Mouse (Mus musculus) midbrain, embryonic 12.5 days (tissue): ENCODE data around the gene Ncbp1. TPM values are rescaled to one million over a fixed set of nuclear protein-coding genes. Genes with fewer than 3 reads are reported as not detected.

Experiments used
- ATAC-seq: fragments of 200-750 bp; cut with Nextera tagmentation; 2 replicates; pipeline ENCODE4 v1.8.0; 2017; ENCODE audit warnings: low read depth, moderate TSS enrichment, moderate library complexity; ENCODE audit not compliant: low FRiP score
- H3K27ac ChIP-seq: fragments of 300-500 bp; sonication (generic); replicated peaks from 2 replicates; pipeline ENCODE4 v1.5.1; 2016; ENCODE audit warnings: mild to moderate bottlenecking
- H3K27me3 ChIP-seq: fragments of 300-500 bp; sonication (generic); 2 replicates; pipeline ENCODE4 v1.6.1; 2016; ENCODE audit warnings: mild to moderate bottlenecking
- H3K36me3 ChIP-seq: fragments of 300-500 bp; sonication (generic); 2 replicates; pipeline ENCODE4 v1.6.1; 2016
- H3K4me1 ChIP-seq: fragments of 300-500 bp; sonication (generic); 2 replicates; pipeline ENCODE4 v1.6.1; 2016
- H3K4me2 ChIP-seq: fragments of 300-500 bp; sonication (generic); replicated peaks from 2 replicates; pipeline ENCODE4 v1.6.1; 2016; ENCODE audit warnings: mild to moderate bottlenecking, moderate library complexity
- H3K4me3 ChIP-seq: fragments of 300-500 bp; sonication (generic); 2 replicates; pipeline ENCODE4 v1.5.1; 2016; ENCODE audit warnings: mild to moderate bottlenecking
- H3K9ac ChIP-seq: fragments of 300-500 bp; sonication (generic); replicated peaks from 2 replicates; pipeline ENCODE4 v1.6.1; 2016; ENCODE audit warnings: mild to moderate bottlenecking, moderate library complexity
- H3K9me3 ChIP-seq: fragments of 300-500 bp; sonication (generic); 2 replicates; pipeline ENCODE4 v1.6.1; 2016; ENCODE audit warnings: mild to moderate bottlenecking
- WGBS: fragments of 180-500 bp; shearing (Covaris S2); methylation state at CpG from one replicate; pipeline ENCODE4 v1.1.7; 2016; 5-methylcytosine and 5-hydroxymethylcytosine counted together
- polyA plus RNA-seq: library from polyadenylated mRNA; unstranded; fragments of >200 nt; fragmentation: Nextera tagmentation; extraction: Ambion mirVana; gene quantifications from 2 replicates; pipeline ENCODE4 v1.2.1, GENCODE M21; 2016

Ncbp1 gene
- polyA plus RNA-seq, 1 experiment from 2014 or later, result 111 TPM

GRCm38 (mm10) chr4:46102078-46102769 lies 36.2 kb upstream of the Ncbp1 start:
- H3K4me2 ChIP-seq, result no peak overlapping the region
- 0 out of 2 replicates have a peak, but pooled peaks cover 3% of the 10 kb centered on the region for H3K9me3 ChIP-seq
- no peak overlapping the region for H3K27ac ChIP-seq
- 93% methylated on average over 10 of the region's 10 CpGs for WGBS
- ATAC-seq, result no peak
- no peaks in the 10 kb centered on the region for H3K36me3 ChIP-seq
- 0 out of 2 replicates have a peak, but pooled peaks cover 5% of the 10 kb centered on the region for H3K4me1 ChIP-seq
- no peak overlapping the region for H3K4me3 ChIP-seq
- H3K27me3 ChIP-seq, result no peaks in the 10 kb centered on the region
- H3K9ac ChIP-seq, result no peak overlapping the region

DNA sequence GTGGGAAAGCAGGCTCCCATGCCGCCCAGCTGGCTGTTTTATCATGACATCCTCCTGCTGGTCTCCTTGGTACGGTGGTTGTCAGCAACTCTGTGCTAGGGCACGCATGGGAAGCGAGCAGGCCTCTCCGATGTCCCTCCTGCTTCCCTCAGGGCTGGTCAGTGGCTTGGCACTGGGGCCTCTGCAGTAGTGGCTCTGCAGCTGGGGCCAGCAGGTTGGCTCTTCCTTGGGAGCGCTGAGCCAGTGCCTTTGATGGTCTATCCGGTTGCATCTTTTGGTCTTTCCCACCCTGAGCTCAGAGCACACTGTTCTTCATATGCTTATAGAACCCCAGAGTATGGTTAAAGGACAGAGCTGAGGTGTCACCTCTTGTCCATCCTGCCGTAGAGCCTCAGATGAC lies 28.3 kb upstream of the Ncbp1 start:
- H3K4me1 ChIP-seq, result no peaks in the 10 kb centered on the region
- ATAC-seq, result no peak
- WGBS, result 92% methylated on average over 8 of the region's 8 CpGs
- H3K4me2 ChIP-seq, result no peak overlapping the region
- no peak overlapping the region for H3K9ac ChIP-seq
- H3K9me3 ChIP-seq, result no peaks in the 10 kb centered on the region
- H3K36me3 ChIP-seq, result peaks cover 18% of the 10 kb centered on the region
- no peak overlapping the region for H3K4me3 ChIP-seq
- no peaks in the 10 kb centered on the region for H3K27me3 ChIP-seq
- H3K27ac ChIP-seq, result no peak overlapping the region

GRCm38 (mm10) chr4:46111361-46111760 lies 27.1 kb upstream of the Ncbp1 start:
- Histone ChIP-seq H3K36me3 (peaks cover 30% of the 10 kb centered on the region), H3K4me1 (no peaks in the 10 kb centered on the region), H3K4me3 (no peak overlapping the region), H3K9ac (no peak overlapping the region), H3K4me2 (no peak overlapping the region), H3K27me3 (no peaks in the 10 kb centered on the region), H3K9me3 (no peaks in the 10 kb centered on the region), H3K27ac (no peak overlapping the region)
- no peak for ATAC-seq
- 80% methylated on average over 3 of the region's 3 CpGs for WGBS

DNA sequence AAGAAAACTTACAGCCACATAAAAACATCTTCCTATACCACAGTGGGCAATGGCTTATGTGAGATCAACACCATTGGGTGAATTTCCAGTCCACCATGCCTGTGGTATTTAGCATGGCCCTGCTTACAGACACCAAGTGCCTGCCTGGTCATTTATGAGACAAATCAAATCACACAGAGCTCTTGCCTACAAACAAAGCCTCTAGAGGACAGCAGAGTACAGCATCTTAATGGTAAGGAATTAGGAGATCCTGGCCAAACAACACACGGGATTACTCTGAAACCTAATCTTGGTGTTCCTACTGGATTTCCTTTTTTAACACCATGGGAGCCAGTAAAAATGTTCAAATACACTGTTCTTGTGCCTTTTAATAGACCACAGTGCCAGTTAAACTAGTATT lies 23.1 kb upstream of the Ncbp1 start:
- Histone ChIP-seq H3K27me3 (no peaks in the 10 kb centered on the region), H3K4me2 (no peak overlapping the region), H3K36me3 (peaks cover 70% of the 10 kb centered on the region), H3K9me3 (no peaks in the 10 kb centered on the region), H3K9ac (no peak overlapping the region), H3K4me1 (no peaks in the 10 kb centered on the region), H3K27ac (no peak overlapping the region), H3K4me3 (no peak overlapping the region)
- 80% methylated on average over 1 of the region's 1 CpGs for WGBS
- ATAC-seq, result no peak

GRCm38 (mm10) chr4:46116544-46117175 lies 21.8 kb upstream of the Ncbp1 start:
- no peak for ATAC-seq
- Histone ChIP-seq H3K4me2 (no peak overlapping the region), H3K36me3 (peaks cover 82% of the 10 kb centered on the region), H3K9me3 (no peaks in the 10 kb centered on the region), H3K27me3 (no peaks in the 10 kb centered on the region), H3K4me1 (no peaks in the 10 kb centered on the region), H3K9ac (no peak overlapping the region), H3K4me3 (no peak overlapping the region), H3K27ac (no peak overlapping the region)
- 86% methylated on average over 10 of the region's 10 CpGs for WGBS

- H3K4me1 ChIP-seq, result no peaks in the 10 kb centered on the region
- H3K4me3 ChIP-seq, result no peak overlapping the region
- H3K36me3 ChIP-seq, result peaks cover 90% of the 10 kb centered on the region
- no peaks in the 10 kb centered on the region for H3K9me3 ChIP-seq
- WGBS, result 95% methylated on average over 4 of the region's 4 CpGs
- no peak overlapping the region for H3K27ac ChIP-seq
- no peak overlapping the region for H3K4me2 ChIP-seq
- no peak overlapping the region for H3K9ac ChIP-seq
- no peaks in the 10 kb centered on the region for H3K27me3 ChIP-seq
- no peak for ATAC-seq
These were observed 20.9 kb upstream of the Ncbp1 start for GRCm38 (mm10) chr4:46117536-46117935.

DNA sequence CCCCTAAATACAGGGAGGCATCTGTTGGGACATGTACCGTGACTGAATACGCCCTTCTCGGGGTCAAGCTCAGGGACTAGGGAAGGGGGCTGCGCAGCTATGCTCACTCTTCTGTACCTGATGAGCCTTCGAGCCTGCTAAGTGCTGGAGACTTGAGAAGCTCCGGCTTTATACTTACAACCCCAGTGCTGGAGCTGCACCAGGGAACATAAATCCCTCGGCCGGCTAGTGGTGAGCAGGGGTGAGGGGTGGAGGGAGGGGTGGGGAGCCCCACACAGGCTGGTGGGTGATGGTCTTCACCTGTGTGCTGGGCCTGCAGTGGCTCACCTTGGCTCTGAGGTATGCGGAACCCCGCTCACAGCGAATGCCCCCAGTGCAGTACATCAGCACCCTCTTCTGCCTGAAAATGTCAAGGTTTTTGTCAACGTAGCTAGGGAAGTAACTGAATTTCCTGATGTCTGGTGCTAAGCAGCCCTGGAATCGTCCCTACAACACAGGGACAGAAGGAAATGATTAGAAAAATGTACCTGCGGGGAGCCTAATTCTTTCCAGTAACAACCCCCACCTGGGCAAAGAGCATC lies 18.8 kb upstream of the Ncbp1 start:
- 94% methylated on average over 14 of the region's 14 CpGs for WGBS
- H3K9ac ChIP-seq, result no peak overlapping the region
- H3K4me2 ChIP-seq, result no peak overlapping the region
- no peaks in the 10 kb centered on the region for H3K27me3 ChIP-seq
- no peak overlapping the region for H3K4me3 ChIP-seq
- peaks cover 96% of the 10 kb centered on the region for H3K36me3 ChIP-seq
- no peak for ATAC-seq
- no peaks in the 10 kb centered on the region for H3K4me1 ChIP-seq
- no peak overlapping the region for H3K27ac ChIP-seq
- H3K9me3 ChIP-seq, result no peaks in the 10 kb centered on the region

GRCm38 (mm10) chr4:46120767-46121166 lies 17.6 kb upstream of the Ncbp1 start:
- Histone ChIP-seq H3K27me3 (no peaks in the 10 kb centered on the region), H3K4me2 (no peak overlapping the region), H3K4me3 (no peak overlapping the region), H3K9me3 (no peaks in the 10 kb centered on the region), H3K9ac (no peak overlapping the region), H3K36me3 (peaks cover 98% of the 10 kb centered on the region), H3K27ac (no peak overlapping the region), H3K4me1 (no peaks in the 10 kb centered on the region)
- 83% methylated on average over 3 of the region's 3 CpGs for WGBS
- no peak for ATAC-seq

DNA sequence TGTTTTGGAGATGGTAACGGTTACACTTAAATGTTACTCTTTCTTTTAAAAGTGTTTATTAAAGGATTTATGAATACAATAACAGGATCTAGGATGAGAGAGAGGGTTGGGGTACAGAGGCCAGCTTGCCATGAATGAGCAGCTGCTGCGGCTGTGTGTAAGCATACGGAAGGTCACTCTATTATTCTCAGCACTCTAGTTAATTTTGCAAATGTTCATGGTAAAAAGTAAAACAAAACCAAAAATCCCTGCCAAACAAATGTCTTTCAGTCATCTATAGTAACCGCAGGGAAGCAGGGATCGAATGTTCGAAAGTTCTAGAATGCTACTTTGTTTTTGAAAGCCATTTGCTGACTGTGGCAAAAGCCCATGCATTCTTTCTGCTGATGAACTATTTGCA lies 15.1 kb upstream of the Ncbp1 start:
- H3K27ac ChIP-seq, result no peak overlapping the region

DNA sequence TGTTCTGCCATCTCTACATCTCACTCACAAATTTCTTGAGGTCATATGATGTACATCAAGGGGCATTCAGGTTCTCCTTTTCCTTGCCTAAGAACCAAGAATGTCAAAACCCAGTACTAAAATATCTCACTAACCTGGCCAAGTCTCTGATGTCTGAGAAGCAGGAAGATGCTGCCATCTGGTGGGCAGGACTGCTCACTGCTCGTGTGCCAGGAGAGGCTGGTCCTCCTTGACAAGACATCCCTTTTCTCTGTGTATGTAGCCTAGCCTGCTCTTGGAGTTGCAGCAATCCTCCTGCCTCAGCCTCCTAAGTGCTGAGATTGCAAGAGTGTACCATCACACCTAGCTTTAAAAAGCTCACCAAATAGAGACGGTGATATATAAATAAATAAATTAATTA lies 11.9 kb upstream of the Ncbp1 start:
- H3K9ac ChIP-seq, result no peak overlapping the region
- no peaks in the 10 kb centered on the region for H3K4me1 ChIP-seq
- peaks cover 86% of the 10 kb centered on the region for H3K36me3 ChIP-seq
- no peak overlapping the region for H3K4me3 ChIP-seq
- H3K9me3 ChIP-seq, result no peaks in the 10 kb centered on the region
- WGBS, result 54% methylated on average over 2 of the region's 2 CpGs
- H3K27me3 ChIP-seq, result no peaks in the 10 kb centered on the region
- ATAC-seq, result no peak
- H3K4me2 ChIP-seq, result no peak overlapping the region
- no peak overlapping the region for H3K27ac ChIP-seq

More for the DNA sequence above, 15.1 kb upstream of the Ncbp1 start:
- H3K4me3 ChIP-seq, result no peak overlapping the region
- no peak overlapping the region for H3K9ac ChIP-seq
- H3K9me3 ChIP-seq, result no peaks in the 10 kb centered on the region
- ATAC-seq, result no peak
- H3K4me2 ChIP-seq, result no peak overlapping the region
- H3K36me3 ChIP-seq, result peaks cover 89% of the 10 kb centered on the region
- WGBS, result 93% methylated on average over 6 of the region's 6 CpGs
- H3K27me3 ChIP-seq, result no peaks in the 10 kb centered on the region
- H3K4me1 ChIP-seq, result no peaks in the 10 kb centered on the region

GRCm38 (mm10) chr4:46129311-46130004 lies 9.0 kb upstream of the Ncbp1 start:
- Histone ChIP-seq H3K9ac (no peak overlapping the region), H3K27me3 (no peaks in the 10 kb centered on the region), H3K4me3 (no peak overlapping the region), H3K4me2 (no peak overlapping the region), H3K9me3 (no peaks in the 10 kb centered on the region), H3K4me1 (no peaks in the 10 kb centered on the region), H3K27ac (no peak overlapping the region), H3K36me3 (peaks cover 85% of the 10 kb centered on the region)
- 87% methylated on average over 8 of the region's 8 CpGs for WGBS
- no peak for ATAC-seq

GRCm38 (mm10) chr4:46130221-46130620 lies 8.2 kb upstream of the Ncbp1 start:
- Histone ChIP-seq H3K4me2 (no peak overlapping the region), H3K36me3 (peaks cover 85% of the 10 kb centered on the region), H3K4me1 (no peaks in the 10 kb centered on the region), H3K27ac (no peak overlapping the region), H3K9me3 (no peaks in the 10 kb centered on the region), H3K4me3 (no peak overlapping the region), H3K9ac (no peak overlapping the region), H3K27me3 (no peaks in the 10 kb centered on the region)
- 72% methylated on average over 3 of the region's 3 CpGs for WGBS
- ATAC-seq, result no peak
